Mouse (Mus musculus) liver, postnatal 0 days (tissue): ENCODE results near the gene Wdr43. TPM values are rescaled to one million over a fixed set of nuclear protein-coding genes. Genes with fewer than 3 reads are reported as not detected.

Source experiments
- ATAC-seq: fragments of 200-750 bp; cut with Nextera tagmentation; 2 replicates; pipeline ENCODE4 v1.8.0; 2017; ENCODE audit warnings: mild to moderate bottlenecking, moderate library complexity
- DNase-seq: peaks from one replicate; pipeline ENCODE4 v3.0.0-alpha.2; 2016
- H3K27ac ChIP-seq: fragments of 300-500 bp; sonication (generic); 2 replicates; pipeline ENCODE4 v1.5.1; 2014; ENCODE audit warnings: antibody characterized with exemption, moderate library complexity, mild to moderate bottlenecking, low read depth
- H3K27me3 ChIP-seq: fragments of 300-500 bp; sonication (generic); 2 replicates; pipeline ENCODE4 v1.6.1; 2014; ENCODE audit warnings: low read length, control low read depth, mixed read lengths; ENCODE audit not compliant: insufficient read depth
- H3K36me3 ChIP-seq: fragments of 300-500 bp; sonication (generic); replicated peaks from 2 replicates; pipeline ENCODE4 v1.6.1; 2014; ENCODE audit warnings: mild to moderate bottlenecking, control low read depth, low read length, moderate library complexity, mixed read lengths; ENCODE audit not compliant: insufficient read depth
- H3K4me1 ChIP-seq: fragments of 300-500 bp; sonication (generic); 2 replicates; pipeline ENCODE4 v1.6.1; 2014; ENCODE audit warnings: antibody characterized with exemption, mild to moderate bottlenecking, control low read depth; ENCODE audit not compliant: insufficient read depth
- H3K4me2 ChIP-seq: fragments of 300-500 bp; sonication (generic); 2 replicates; pipeline ENCODE4 v1.6.1; 2014; ENCODE audit warnings: low read depth, mild to moderate bottlenecking, low read length, moderate library complexity, mixed read lengths
- H3K4me3 ChIP-seq: fragments of 300-500 bp; sonication (generic); 2 replicates; pipeline ENCODE4 v1.5.1; 2014; ENCODE audit warnings: low read depth, low read length
- H3K9ac ChIP-seq: fragments of 300-500 bp; sonication (generic); replicated peaks from 2 replicates; pipeline ENCODE4 v1.6.1; 2014; ENCODE audit warnings: mild to moderate bottlenecking, moderate library complexity
- H3K9me3 ChIP-seq: fragments of 300-500 bp; sonication (generic); 2 replicates; pipeline ENCODE4 v1.6.1; 2016; ENCODE audit warnings: mild to moderate bottlenecking, control low read depth, low read length, mixed read lengths
- CTCF ChIP-seq: sonication (generic); IDR thresholded peaks from 2 replicates; pipeline ENCODE4 v1.5.1; 2016; ENCODE audit warnings: antibody characterized with exemption, low read depth
- EP300 ChIP-seq: IDR thresholded peaks from 2 replicates; pipeline ENCODE4 v1.6.1; 2016; ENCODE audit warnings: antibody characterized with exemption, low read depth, mild to moderate bottlenecking
- WGBS: fragments of 180-500 bp; shearing (Covaris S2); extraction: QIAGEN DNeasy Blood & Tissue Kit; methylation state at CpG from one replicate; pipeline ENCODE4 v1.1.7; 2014; ENCODE audit not compliant: insufficient replicate concordance; 5-methylcytosine and 5-hydroxymethylcytosine counted together
- polyA plus RNA-seq: library from polyadenylated mRNA; unstranded; fragments of >200 nt; fragmentation: Nextera tagmentation; extraction: Ambion mirVana; gene quantifications from 2 replicates; pipeline ENCODE4 v1.2.1, GENCODE M21; 2015

The Wdr43 gene
- polyA plus RNA-seq, 1 experiment from 2014 or later, result 22.6 TPM

DNA sequence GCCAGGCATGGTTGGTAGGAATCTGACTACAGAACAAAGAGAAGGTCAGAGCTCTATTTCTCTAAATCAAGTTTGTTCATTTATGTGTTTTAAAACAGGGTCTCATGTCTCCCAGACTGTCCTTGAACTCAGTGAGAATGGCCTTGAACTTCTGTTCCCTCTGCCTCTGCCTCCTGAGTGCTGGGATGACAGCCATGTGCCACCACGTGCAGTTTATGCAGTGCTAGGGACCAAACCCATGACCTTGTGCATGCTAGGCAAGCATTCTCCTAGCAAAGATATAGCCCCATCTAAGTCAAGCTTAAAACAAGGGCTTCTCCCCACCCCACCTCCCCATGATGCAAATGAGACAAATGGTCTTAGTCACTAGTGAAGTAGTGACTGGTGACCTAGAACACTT is 89.4 kb downstream of the Wdr43 start:
- Histone ChIP-seq H3K4me3 (no peak overlapping the region), H3K27me3 (no peaks in the 10 kb centered on the region), H3K36me3 (no peaks in the 10 kb centered on the region), H3K9me3 (no peaks in the 10 kb centered on the region), H3K4me2 (no peak overlapping the region), H3K4me1 (no peaks in the 10 kb centered on the region), H3K9ac (no peak overlapping the region), H3K27ac (no peak overlapping the region)
- WGBS, result 56% methylated on average over 1 of the region's 1 CpGs
- ATAC-seq (no peak), DNase-seq (no peak)
- TF ChIP-seq EP300, result no peak
- TF ChIP-seq CTCF, result no peak

DNA sequence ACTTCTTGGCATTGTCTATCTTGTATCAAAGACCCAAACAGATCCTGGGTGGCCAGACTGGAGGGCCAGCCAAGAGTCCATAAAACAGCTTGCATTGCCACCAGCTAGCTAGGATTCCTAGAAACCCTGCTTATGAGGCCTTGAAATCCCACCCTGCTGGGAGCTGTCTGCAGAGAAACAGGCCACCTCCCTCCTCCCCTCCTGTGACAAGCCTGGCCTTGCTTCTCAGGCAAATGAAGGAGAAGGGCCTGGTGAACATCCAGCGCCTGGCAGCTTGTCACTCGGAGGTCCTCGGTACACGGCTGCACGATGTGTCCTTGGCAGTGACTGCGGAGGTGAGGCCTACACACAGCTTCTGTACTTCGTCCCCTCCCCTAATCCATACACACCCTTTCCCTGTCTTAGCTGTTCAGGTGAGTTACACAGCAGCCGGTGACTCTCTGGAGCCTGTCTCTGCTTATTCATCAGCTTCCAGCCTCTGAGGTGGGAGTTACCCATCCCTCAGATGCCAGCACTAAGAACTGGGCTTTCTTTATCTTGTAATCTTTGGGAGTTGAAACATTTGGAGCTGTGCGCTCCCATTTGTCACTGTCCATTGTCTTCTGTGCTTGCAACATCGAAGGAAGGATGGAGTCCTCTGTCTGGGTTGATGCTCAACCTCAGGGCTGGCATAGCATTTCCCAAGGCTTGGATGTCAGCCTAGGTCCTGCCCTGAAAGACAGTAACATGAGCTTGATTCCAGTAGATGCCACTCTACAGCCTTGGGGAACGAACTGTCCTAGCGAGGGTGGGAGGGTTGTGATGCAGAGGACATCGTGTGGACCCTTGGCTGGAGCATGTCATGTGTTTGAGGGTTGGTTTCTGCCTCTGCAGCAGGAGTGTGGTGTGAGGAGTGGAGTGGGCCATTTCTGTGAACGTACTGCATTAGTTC is 90.1 kb downstream of the Wdr43 start:
- H3K4me1 ChIP-seq, result no peaks in the 10 kb centered on the region
- H3K4me3 ChIP-seq, result no peak overlapping the region
- H3K9ac ChIP-seq, result no peak overlapping the region
- 78% methylated on average over 14 of the region's 14 CpGs for WGBS
- no peak for TF ChIP-seq EP300
- H3K9me3 ChIP-seq, result no peaks in the 10 kb centered on the region
- no peak for DNase-seq
- H3K36me3 ChIP-seq, result no peaks in the 10 kb centered on the region
- no peaks in the 10 kb centered on the region for H3K27me3 ChIP-seq
- no peak overlapping the region for H3K4me2 ChIP-seq
- no peak overlapping the region for H3K27ac ChIP-seq
- ATAC-seq, result no peak

DNA sequence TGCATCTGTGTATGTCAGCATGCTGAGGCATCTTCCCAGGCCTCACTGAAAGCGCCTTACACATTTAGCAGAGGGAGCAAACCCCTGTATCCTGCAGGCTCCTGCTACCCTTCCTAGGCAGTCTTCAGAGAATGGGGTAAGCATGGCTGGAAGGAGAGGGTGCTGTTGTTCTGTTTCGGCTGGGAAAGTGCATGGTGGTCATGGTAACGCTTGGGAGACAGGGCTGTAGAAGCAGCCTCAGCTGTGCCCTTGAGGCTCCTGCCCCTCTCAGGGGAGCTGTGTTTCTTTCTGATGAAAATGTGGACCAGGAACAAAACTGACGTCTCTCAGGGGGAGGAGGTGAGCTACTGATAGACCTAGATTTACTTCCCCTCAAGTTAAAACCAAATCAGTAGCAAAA is 92.0 kb downstream of the Wdr43 start:
- Histone ChIP-seq H3K4me1 (no peaks in the 10 kb centered on the region), H3K4me2 (no peak overlapping the region), H3K27ac (no peak overlapping the region), H3K9me3 (no peaks in the 10 kb centered on the region), H3K4me3 (no peak overlapping the region), H3K36me3 (no peaks in the 10 kb centered on the region), H3K9ac (no peak overlapping the region), H3K27me3 (no peaks in the 10 kb centered on the region)
- 58% methylated on average over 4 of the region's 4 CpGs for WGBS
- TF ChIP-seq CTCF (no peak), EP300 (no peak)
- no peak for ATAC-seq
- no peak for DNase-seq

Other genes with a start within 250 kb of the Wdr43 start
- gene Gm4707, start 156.0 kb upstream of the Wdr43 start, polyA plus RNA-seq, result 0.45 and 0.51 TPM in 2 replicates
- gene Smchd1, start 140.6 kb upstream of the Wdr43 start, polyA plus RNA-seq, result 21.4 and 25.7 TPM in 2 replicates
- gene Ndc80, start 89.0 kb upstream of the Wdr43 start, polyA plus RNA-seq, result 16.3 and 17.7 TPM in 2 replicates
- 0.20 and 0.30 TPM in 2 replicates for gene Spdya, start 63.8 kb upstream of the Wdr43 start, polyA plus RNA-seq
- gene Togaram2, start 57.4 kb downstream of the Wdr43 start, polyA plus RNA-seq, result 0.04 TPM in 1 of 2 replicates, not detected in the other
- gene Pcare, start 137.0 kb downstream of the Wdr43 start, polyA plus RNA-seq, result not detected in 2 replicates
- gene Clip4, start 152.6 kb downstream of the Wdr43 start, polyA plus RNA-seq, result 0.49 and 0.79 TPM in 2 replicates